Mouse (Mus musculus) heart, embryonic 10.5 days (tissue): ENCODE measurements around the gene Spata9. TPM values are rescaled to one million over a fixed set of nuclear protein-coding genes. Genes with fewer than 3 reads are reported as not detected.

Source experiments
- DNase-seq: peaks from one replicate; pipeline ENCODE4 v3.0.0-alpha.2; 2017; ENCODE audit warnings: low spot score
- H3K27ac ChIP-seq: fragments of 300-500 bp; sonication (generic); 2 replicates; pipeline ENCODE4 v1.5.1; 2016; ENCODE audit warnings: mild to moderate bottlenecking
- H3K27me3 ChIP-seq: fragments of 300-500 bp; sonication (generic); 2 replicates; pipeline ENCODE4 v1.6.1; 2016; ENCODE audit warnings: mild to moderate bottlenecking; ENCODE audit not compliant: poor library complexity, insufficient read depth, severe bottlenecking
- H3K36me3 ChIP-seq: fragments of 300-500 bp; sonication (generic); 2 replicates; pipeline ENCODE4 v1.6.1; 2016; ENCODE audit warnings: mild to moderate bottlenecking, moderate library complexity
- H3K4me1 ChIP-seq: fragments of 300-500 bp; sonication (generic); 2 replicates; pipeline ENCODE4 v1.6.1; 2016; ENCODE audit warnings: mild to moderate bottlenecking
- H3K4me3 ChIP-seq: fragments of 300-500 bp; sonication (generic); 2 replicates; pipeline ENCODE4 v1.5.1; 2016; ENCODE audit warnings: mild to moderate bottlenecking, moderate library complexity
- H3K9me3 ChIP-seq: fragments of 300-500 bp; sonication (generic); 2 replicates; pipeline ENCODE4 v1.6.1; 2016; ENCODE audit warnings: mild to moderate bottlenecking, moderate library complexity
- WGBS: fragments of 180-500 bp; shearing (Covaris S2); methylation state at CpG from one replicate; pipeline ENCODE4 v1.1.7; 2016; 5-methylcytosine and 5-hydroxymethylcytosine counted together
- polyA plus RNA-seq: library from polyadenylated mRNA; unstranded; fragments of >200 nt; fragmentation: Nextera tagmentation; extraction: Ambion mirVana; gene quantifications from 2 replicates; pipeline ENCODE4 v1.2.1, GENCODE M21; 2016

Gene Spata9
- polyA plus RNA-seq, 1 experiment from 2014 or later = 0.34 TPM

GRCm38 (mm10) chr13:76017974-76018843 lies 51.3 kb downstream of the Spata9 start, which contains the start of gene Rfesd:
Rfesd (minus strand) TSS chr13:76018719.
- WGBS = 1% methylated on average over 50 of the region's 50 CpGs
- H3K36me3 ChIP-seq = no peaks in the 10 kb centered on the region
- no peaks in the 10 kb centered on the region for H3K27me3 ChIP-seq
- no peaks in the 10 kb centered on the region for H3K4me1 ChIP-seq
- DNase-seq = peak; percentile 99
- H3K9me3 ChIP-seq = no peaks in the 10 kb centered on the region
- H3K4me3 ChIP-seq = peak within 1 kb of the TSS; percentile 83
- H3K27ac ChIP-seq = peak within 1 kb of the TSS; percentile 97

DNA sequence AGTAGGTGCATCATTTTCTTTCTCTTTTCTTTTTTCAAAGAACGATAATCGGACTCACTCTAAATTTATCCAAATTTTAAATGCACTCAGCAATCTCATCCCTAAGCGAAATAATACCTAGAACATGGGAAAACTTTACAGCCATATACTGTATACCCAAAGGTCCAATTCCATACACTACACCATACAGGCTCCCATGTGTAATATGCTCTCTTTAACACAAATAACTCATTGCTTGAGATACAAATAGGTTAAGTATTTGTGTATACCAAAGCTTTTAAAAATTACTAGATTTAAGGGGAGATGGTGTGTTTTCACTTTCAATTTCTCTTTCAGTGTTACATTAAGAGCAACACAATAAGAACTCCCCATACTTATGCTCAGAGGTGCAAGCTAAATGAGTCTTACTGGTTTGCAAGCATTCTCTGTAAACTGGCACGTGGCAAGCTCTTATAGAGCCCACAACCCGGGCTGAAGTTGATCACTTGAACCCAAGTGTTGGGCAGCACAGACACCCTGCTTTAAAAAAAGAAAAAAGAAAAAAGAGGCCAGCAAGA lies 52.0 kb downstream of the Spata9 start:
- peak overlapping the region; percentile 97; the same call in 1 of the 2 replicates for H3K27ac ChIP-seq
- H3K4me1 ChIP-seq = no peaks in the 10 kb centered on the region
- WGBS = 44% methylated on average over 5 of the region's 5 CpGs
- peak overlapping the region; percentile 83 for H3K4me3 ChIP-seq
- H3K27me3 ChIP-seq = no peaks in the 10 kb centered on the region
- no peaks in the 10 kb centered on the region for H3K36me3 ChIP-seq
- H3K9me3 ChIP-seq = no peaks in the 10 kb centered on the region
- no peak for DNase-seq

DNA sequence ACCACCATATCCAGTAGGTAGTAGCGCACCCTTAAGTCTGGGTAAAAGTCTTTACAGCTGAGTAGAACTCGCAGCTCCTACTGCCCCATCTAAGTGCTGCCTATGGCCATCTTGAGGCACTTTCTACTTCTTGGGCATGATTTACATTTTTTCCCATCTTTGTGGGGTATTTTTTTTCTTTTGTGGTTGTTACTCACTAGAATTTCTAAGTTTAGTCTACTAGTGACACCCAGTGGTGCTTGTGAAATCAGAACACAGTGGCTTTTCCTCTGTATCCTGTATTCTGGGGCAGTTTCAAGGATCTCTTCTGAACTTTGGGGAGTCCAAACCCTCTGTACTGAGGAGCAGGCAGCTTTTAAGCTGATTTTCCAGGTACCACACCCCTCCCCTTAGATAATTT lies 54.8 kb downstream of the Spata9 start:
- Histone ChIP-seq H3K4me3 (no peak overlapping the region), H3K4me1 (no peaks in the 10 kb centered on the region), H3K27me3 (no peaks in the 10 kb centered on the region), H3K36me3 (no peaks in the 10 kb centered on the region), H3K27ac (no peak overlapping the region), H3K9me3 (no peaks in the 10 kb centered on the region)
- 89% methylated on average over 2 of the region's 2 CpGs for whole genome bisulfite sequencing
- DNase-seq = no peak

DNA sequence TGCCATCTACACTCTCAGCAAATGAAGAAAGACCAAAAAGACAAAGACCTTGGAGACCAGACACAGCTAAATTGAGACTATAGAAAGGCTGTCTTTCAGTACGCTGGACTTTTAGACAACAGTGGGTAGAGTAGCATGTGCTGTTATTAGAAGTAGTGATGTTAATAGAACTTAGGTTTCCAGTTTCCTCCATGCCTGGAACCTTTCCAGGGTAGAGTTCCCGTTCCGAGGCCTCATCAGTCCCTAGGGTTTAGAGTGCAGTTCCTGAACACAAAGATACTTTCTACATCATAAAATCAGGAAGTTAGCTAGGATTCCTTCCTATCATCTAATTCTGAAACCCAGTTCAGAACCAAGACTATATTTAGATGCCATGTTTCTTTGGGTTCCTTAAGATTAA lies 57.6 kb downstream of the Spata9 start:
- no peaks in the 10 kb centered on the region for H3K4me1 ChIP-seq

DNA sequence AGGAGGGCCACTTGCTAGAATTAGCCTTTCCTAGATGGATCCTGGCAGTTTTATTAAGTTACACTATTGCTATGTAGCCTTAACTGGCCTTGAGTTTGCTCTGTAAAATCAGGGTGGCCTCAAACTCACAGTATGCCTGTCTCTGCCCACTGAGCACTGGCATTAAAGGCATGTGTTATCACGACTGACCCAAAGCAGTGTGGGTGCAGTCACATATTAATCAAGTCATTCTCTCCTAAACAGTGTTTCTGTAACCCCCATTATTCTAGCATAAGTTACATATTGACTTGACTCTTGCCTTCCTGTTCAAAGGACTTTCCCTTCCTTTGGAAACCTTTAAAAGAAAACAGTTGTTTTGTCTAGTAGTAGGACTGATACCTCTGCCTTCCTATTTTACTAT lies 75.5 kb downstream of the Spata9 start:
- H3K27ac ChIP-seq = no peak overlapping the region
- H3K27me3 ChIP-seq = no peaks in the 10 kb centered on the region
- 62% methylated on average over 1 of the region's 1 CpGs for WGBS
- no peak for DNase-seq
- no peaks in the 10 kb centered on the region for H3K4me1 ChIP-seq
- H3K4me3 ChIP-seq = no peak overlapping the region
- no peaks in the 10 kb centered on the region for H3K36me3 ChIP-seq
- no peaks in the 10 kb centered on the region for H3K9me3 ChIP-seq

More for the DNA sequence above, 57.6 kb downstream of the Spata9 start:
- no peaks in the 10 kb centered on the region for H3K36me3 ChIP-seq
- no peaks in the 10 kb centered on the region for H3K9me3 ChIP-seq
- DNase-seq = no peak
- 79% methylated on average over 3 of the region's 3 CpGs for WGBS
- H3K4me3 ChIP-seq = no peak overlapping the region
- no peaks in the 10 kb centered on the region for H3K27me3 ChIP-seq
- no peak overlapping the region for H3K27ac ChIP-seq

DNA sequence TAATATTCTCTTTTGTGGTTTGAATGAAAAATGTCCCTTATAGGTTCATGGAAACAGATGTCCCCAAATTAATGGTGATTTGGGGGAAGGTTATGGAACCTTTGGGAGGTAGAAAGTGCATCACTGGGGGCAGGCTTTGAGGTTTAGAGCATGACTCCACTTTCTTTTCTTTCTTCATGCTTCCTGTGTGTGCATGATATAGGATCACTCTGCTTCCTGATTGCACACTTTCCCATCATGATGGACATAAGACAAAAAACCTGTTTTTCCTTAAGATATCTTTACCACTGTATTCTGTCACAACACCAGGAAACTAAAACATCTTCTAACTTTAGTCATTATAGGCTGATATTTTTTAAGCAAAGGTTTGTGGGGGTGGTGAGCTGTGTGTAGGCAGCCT lies 78.0 kb downstream of the Spata9 start:
- H3K4me1 ChIP-seq = no peaks in the 10 kb centered on the region
- no peak overlapping the region for H3K27ac ChIP-seq
- no peak for DNase-seq
- H3K9me3 ChIP-seq = no peaks in the 10 kb centered on the region
- H3K4me3 ChIP-seq = no peak overlapping the region
- no peaks in the 10 kb centered on the region for H3K36me3 ChIP-seq
- H3K27me3 ChIP-seq = no peaks in the 10 kb centered on the region

Other genes with a start within 250 kb of the Spata9 start
- gene Glrx, start 127.3 kb upstream of the Spata9 start, polyA plus RNA-seq = 50.6 and 74.5 TPM in 2 replicates
- gene Rhobtb3, start 23.2 kb upstream of the Spata9 start, polyA plus RNA-seq = 21.7 and 27.4 TPM in 2 replicates
- gene Rfesd, start 51.6 kb downstream of the Spata9 start, polyA plus RNA-seq = 36.2 and 37.0 TPM in 2 replicates
- gene Gpr150, start 89.8 kb downstream of the Spata9 start, polyA plus RNA-seq = 0.72 and 0.80 TPM in 2 replicates
- gene Arsk, start 131.5 kb downstream of the Spata9 start, polyA plus RNA-seq = 2.7 and 3.8 TPM in 2 replicates
- gene Ttc37, start 131.6 kb downstream of the Spata9 start, polyA plus RNA-seq = 10.8 and 11.0 TPM in 2 replicates